Mouse (Mus musculus) lung, postnatal 0 days (tissue): Measurements from ENCODE around the gene Rtn4rl2.

Experiments
- CTCF ChIP-seq: IDR thresholded peaks from 2 replicates; pipeline ENCODE4 v1.5.1; 2016; ENCODE audit warnings: antibody characterized with exemption, mild to moderate bottlenecking
- EP300 ChIP-seq: IDR thresholded peaks from 2 replicates; pipeline ENCODE4 v1.6.1; 2016; ENCODE audit warnings: antibody characterized with exemption, mild to moderate bottlenecking, control low read depth

GRCm38 (mm10) chr2:84865616-84866571 is 20.6 kb downstream of the Rtn4rl2 start:
- TF ChIP-seq CTCF (peak; percentile 87), EP300 (no peak)
